Mouse (Mus musculus) megakaryocyte, adult 5-6 weeks (primary cell): ENCODE data around the gene Foxred2. TPM values are rescaled to one million over a fixed set of nuclear protein-coding genes. Genes with fewer than 3 reads are reported as not detected.

ENCODE experiments used
- ATAC-seq: 2 replicates; pipeline ENCODE4 v1.8.0; 2016; ENCODE audit warnings: mild to moderate bottlenecking, inconsistent platforms; ENCODE audit not compliant: poor library complexity, severe bottlenecking
- total RNA-seq, 2 experiments: library from RNA; stranded (forward) in 1 of 2; stranded (reverse) in 1 of 2; fragments of 153-499, 151-499 nt in 1 of 2; fragments of 221-1000, 200-1000 nt in 1 of 2; gene quantifications; 2 replicates each; pipeline versions ENCODE4 v1.2.3 to v1.2.4; 2015 to 2017

The Foxred2 gene
- total RNA-seq, 2 experiments from 2014 or later: 31.5 to 38.2 TPM

DNA sequence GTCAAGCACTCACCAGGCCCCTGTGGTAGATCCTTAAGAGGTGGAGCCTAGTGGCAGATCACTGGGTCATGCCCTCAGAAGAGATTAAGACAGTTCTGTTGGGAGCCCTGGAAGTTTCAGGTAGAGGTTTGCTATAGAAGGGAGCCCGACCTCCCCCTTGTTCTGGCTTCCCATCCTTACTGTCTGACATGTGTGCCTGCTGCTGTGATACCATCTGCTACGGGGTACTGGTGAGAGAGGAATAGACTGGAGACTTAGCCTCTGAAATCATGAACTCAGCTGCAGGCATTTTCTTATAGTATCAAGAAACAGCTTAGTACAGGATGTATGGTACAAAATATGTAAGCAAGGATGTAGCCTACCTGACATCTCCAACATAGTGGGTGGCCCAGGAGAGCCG lies 3.6 kb downstream of the Foxred2 start:
- no peak for ATAC-seq

DNA sequence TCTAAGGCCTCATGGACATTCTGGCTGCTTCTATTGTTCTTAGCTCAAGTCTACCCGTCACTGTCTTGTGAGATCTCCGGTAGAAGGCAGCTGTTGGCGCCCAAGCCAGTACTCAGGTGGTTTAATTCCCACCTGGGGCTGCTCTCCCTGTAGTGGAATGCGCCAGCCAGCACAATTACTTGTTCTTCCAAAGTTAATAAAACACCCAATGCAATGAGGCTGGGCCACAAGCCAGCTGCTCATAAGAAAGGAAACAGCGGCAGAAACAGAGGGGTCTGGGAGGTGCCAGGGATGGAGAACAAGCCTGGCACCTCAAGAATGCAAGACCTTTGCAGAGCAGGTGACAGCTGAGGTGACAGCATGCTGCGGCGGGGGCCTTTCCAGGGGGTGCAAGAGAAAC lies 7.5 kb downstream of the Foxred2 start:
- ATAC-seq: no peak

DNA sequence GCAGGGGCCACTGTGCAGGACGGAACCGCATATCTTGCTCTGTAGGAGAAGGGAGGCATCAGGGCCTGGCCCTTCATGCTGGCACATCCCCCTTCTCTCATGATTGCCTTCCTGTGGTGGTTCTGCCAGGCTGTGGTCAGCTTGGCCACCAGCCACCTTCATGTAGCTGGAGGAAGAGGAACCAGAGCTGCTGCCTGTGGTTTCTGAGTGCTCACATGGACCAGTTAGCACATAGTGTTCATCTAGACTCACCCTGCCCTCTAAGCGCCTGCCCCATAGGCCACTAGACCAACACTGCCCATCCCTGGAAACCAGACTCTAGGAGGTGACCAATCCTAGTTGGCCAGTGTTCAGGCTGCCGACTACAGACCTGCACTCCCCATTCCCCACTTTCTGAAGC lies 10.8 kb downstream of the Foxred2 start:
- ATAC-seq: peak; percentile 99

DNA sequence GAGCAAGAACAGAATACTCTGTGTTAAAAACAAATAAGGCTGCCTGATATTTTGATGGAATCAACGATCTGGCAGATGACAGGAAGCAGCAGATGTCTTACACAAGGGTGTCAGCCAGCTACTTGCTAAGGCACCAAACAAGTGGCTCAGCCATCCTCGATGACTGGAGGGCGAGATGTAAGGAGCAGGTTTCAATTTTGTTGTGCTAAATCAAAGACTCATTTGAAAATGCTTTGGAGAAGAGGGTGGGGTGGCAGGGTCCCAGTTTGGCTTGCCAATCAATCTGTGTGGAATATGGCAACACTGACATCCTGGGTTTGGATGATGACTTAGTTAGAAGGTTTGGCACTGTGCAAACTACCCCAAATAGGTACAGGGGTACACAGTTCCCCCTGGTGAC lies 15.0 kb downstream of the Foxred2 start:
- no peak for ATAC-seq

DNA sequence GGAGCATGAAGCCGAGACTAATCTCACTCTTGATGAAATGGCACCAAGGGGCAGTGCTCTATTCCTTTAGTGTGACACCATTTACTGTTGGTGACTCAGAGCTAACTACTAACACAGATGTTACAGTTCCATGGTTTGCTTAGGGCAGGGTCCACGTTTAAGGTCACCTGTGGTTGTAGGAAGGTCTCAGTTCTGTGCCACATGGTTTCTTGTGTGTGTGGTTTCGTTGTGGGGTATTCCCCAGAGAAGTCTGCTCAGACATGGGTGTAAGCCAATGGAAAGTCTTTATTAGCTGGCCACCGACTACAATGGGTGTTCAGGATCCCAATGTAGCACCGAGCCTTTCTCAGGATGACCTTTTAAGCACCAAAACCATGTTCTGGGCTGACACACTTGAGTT lies 18.0 kb downstream of the Foxred2 start:
- ATAC-seq: no peak

DNA sequence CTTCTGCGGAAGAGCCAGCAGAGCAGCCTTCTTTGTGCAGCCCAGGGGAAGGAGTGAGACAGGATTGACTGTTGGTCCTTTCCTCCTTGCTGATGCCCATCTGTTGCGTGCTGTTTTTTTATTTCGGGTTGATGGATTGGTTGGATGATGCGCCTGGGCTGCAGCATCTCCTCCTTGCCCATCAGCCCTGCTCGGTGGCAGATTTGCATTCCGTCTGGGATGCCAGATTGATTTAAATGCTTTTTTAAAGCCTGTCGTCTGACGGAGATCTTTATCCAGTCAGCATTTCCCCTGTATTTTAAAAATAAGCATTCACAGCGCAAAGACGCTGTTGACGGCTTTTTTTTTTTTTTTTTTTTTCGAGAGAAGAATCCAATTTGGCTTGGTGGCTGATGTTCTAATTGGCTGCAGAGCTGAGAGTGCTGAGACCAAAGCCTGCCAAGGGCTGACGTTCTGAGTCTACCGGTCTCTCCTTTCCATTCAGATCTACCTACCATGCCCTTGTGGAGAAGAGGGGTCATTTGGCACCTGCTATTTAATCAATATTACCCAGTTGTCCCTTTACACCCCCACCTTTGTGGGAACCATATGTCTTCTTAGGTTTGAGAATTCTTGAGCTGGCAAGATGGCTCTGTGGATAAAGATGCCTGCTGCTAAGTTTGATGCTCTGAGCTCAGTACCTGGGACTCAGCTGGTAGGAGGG lies 20.7 kb downstream of the Foxred2 start:
- no peak for ATAC-seq

DNA sequence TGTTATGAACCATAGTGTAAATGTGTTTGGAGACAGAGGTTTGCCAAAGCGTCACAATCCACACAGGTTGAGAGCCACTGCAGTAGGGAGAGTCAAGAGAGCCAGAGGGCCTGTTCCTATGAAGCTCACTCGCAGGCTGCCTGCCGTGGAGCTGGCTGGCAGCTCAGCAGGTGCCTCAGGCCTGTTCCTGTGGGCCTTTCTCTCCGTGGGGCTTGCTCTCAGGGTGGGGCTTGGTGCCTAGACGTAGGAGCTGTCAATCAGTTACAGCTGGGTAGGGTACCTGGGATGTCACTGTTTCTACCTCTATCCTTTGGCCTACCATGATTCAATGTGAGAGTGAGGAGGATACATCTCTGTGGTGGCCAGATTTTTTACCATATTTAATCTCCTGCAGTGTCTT lies 21.6 kb downstream of the Foxred2 start:
- no peak for ATAC-seq

DNA sequence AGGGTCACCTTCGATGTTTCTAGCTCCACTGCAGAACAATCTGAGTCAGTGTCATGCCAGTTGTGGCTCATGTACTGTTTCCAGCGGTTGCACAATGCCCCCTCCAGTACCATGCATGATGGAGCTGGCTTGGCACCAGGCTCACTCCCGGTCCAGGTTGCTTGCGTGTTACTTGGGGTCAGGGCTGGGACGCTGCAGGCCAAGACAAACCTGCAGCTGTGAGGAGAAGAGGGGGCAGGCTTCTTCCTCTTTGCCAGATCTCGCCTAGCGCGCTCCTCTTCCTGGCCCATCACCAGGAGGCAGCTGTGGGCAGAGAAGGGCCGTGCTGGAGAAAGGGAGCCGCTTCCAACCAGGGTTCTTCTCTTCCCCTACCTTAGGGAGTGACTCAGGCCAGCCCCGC lies 22.2 kb downstream of the Foxred2 start:
- ATAC-seq: peak; percentile 7; the same call in 1 of the 2 replicates

DNA sequence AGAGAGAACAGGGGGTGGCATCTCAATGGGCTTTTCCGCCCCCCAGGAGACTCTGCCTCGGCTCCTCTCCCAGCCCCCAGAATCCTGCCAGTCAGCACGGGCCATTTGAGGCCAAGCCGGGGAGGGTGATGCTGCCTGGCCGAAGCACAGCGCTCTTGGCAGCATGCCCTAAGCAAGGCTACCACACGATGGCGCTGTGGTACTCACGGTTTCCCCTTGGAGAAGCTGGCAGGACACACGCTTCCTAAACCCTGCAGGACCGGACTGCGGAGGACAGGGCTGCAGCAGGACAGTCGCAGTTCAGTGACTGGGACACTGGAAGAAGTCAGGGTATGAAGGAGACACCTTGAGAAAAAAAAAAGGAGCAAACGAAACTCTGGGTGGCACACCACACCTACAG lies 22.8 kb downstream of the Foxred2 start:
- peak; percentile 68 for ATAC-seq

DNA sequence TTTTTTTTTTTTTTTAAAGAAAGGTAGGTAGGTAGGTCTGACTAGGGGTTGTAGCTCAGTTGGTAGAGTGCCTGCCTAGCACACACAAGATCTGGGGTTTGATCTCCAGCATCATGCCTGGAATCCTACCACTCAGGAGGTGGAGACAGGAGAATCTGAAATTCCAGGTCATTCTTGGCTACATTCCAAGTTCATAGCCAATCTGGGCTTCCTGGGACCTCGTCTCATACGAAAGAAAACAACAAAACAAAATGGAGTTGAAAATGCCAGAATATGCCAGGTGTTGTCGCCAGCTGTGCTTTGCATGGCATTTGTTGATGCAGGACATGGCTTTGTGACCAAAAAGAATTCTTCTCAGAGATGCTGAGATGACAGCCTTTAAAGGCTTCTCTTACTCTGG lies 23.3 kb downstream of the Foxred2 start:
- ATAC-seq: no peak

DNA sequence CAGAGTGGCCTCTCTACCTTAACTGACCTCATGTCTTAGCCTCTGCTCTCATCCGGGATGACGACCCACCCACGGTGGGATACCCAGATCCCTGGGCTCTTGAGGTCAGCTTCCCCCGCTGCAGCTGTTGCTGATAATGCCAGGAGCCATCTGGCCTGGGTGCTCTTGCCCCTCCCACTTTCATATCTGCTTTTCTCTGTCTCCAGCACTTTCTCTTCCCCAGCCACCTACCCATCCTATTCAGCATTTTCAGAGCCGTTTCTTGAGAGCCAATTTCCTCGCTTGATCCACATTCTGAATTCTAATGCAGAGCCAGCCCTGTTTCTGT lies 24.9 kb downstream of the Foxred2 start:
- ATAC-seq: no peak

DNA sequence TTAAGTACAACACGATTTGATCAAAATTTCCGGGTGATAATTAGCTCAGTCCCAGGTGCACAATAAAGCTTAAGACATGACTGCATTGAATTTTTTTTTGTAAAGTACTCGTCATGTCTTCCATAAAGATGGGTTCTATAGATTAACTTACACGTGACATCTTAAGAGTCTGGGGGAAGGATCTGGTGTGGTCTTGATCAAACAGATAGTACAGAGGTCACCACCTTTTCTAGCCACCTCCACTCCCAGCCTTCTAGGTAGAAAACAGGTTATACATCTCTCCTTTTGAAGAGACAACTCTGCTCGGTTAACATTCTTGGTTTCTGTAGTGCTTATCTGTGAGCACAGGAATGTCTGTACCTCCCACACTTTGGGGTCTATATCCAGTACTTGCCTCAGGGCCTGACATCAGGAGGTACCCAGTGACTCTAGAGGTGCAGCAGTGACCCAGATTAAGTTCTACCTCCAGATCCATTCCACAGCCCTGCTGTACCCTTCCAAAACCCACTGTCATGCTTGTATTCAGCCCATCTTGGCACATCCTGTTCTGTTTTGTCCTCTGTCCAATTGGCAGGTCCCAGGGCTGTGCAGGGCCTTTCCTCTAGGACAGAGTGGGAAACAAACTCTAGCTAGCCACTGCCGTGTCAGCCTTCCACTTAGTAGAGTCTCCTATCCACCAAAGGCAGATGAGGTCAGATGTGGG lies 25.4 kb downstream of the Foxred2 start:
- ATAC-seq: no peak

DNA sequence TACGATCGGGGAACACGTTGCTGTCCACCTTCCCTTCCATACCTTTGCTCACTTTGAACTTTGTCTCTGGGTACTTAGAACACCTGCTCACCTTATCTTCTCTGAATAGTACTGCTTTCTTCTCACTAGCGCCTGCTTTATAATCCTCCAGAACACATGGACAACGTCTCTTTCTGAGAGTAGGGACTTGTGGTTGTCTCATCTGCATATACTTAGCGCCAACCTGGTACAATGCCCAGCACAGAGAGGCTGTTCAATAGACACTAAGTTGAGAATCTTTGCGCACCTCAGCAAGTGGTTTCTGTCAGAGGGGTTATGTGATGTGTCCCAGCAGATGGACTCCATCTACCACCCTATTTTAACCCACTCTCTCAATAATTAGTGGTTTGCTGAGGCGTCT lies 26.7 kb downstream of the Foxred2 start:
- ATAC-seq: no peak

DNA sequence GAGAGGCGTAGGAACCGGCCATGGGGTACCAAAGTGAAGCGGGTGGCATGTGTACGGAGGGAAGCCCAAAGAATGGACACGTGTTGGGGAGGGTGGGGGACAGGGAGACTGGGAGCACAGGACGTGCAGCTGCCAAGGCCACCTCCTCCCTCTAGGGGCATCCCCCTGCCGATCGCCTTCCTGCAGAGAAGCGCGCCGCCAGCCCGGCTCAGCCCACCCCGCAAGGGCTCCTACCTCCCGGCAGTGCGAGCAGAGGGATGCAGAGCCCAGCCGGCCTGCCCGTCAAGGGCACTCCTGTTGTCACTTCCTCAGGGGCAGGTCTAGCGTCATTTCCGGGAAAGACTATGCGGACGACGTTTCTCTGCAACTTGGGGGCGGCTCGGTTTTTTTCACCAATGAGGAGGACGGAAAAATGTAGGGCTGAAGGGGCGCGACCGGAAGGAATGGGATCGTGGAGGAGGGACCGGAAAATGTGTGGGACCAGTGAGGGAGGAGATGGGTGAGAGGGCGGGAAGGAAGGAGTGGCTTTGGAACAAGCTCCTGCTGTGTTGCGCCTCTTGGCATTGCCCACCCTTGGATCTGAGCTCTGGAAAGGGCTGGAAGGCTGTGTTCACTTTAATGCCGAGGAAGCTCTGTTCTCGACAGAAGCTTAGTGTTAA lies 27.7 kb downstream of the Foxred2 start, which contains the start of gene Txn2:
TSS of gene Txn2 (minus strand) at position 334 of the 659 bp plus-strand sequence.
- ATAC-seq: peak; percentile 82

DNA sequence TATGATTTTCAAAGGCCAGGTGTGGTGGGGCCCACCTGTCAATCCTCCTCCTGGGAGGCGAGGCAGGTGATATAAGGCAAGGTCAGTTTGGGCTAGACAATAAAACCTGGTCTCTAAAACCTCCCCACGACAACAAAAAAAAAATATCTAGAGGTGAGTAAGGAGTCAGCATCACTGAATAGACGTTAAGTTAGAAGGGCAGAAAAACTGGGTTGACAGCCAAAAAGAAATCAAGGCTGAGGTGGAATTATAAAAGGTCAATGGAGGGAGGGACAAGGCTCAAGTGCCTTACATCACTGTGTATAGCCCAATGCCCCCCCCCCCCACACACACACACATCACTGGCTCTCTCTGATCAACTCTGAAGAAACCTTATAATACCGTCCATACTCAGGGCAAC lies 28.4 kb downstream of the Foxred2 start:
- no peak for ATAC-seq

DNA sequence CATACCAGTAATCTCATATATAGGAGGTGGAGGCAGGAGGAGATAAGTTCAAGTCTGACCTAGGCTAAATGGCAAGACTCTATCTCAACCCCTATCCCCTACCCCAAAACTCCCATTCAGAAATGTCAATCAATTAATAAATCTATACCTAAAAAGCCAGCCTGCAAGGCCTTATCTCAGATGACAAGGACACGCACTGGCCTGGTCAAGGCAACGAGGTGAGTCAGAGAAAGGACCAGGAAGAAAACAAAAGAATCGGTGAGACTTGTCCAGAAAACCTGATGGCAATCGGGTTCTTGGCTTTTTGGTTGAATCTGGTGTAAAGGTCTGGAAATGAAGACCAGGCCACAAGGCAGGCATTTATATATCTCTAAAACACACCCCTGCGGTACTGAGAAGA lies 29.6 kb downstream of the Foxred2 start:
- no peak for ATAC-seq

DNA sequence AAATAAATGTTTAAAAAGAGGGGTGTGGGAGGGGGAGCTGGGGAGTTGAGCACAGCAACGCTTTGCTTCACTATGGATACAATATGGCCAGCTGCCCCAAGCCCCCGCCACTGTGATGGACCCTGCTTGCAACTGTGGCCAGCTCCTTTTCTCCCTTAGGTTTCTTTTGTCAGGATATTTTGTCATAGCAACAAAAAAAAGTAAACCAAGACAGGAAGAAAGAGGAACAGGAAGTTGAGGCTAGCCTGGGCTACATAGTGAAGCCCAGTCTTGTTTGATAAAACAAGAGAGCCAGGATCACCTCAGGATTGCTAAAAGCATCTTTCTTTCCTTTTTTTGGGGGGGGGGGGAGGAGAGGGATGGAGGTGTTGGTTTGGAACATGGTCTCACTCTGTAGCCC lies 31.3 kb downstream of the Foxred2 start:
- ATAC-seq: no peak

DNA sequence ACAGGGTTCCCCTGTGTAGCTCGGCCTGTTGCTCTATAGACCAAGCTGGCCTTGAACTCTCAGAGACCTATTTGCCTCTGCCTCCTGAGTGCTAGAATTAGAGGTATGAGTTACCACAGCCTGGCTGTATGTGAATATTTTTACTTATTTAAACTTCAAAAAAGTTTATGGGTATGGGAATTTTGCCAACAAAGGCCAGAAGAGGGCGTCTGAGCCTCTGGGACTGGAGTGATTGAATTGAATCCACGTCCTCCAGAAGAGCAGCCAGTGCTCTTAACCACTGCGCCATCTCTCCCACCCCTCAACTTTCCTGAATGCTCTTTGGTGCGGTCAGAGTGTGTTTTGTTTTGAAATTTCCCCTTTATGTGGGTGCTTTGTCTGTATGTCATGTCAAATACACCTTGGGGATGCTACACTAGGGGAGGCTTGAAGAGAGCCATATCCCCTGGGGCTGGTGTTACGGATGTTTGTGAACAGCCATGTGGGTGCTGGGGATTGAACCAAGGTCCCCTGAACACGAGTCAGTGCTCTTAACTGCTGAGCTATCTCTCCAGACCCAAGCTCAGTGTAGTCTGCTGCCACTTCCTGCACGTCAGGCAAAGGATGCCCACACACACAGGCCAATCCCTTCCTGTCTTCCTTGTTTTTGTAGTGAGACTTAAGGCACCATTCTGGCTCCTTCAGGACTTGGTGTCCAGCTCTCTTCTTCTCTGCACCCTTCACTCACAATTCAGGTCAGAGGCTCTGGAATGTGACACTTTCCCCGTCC lies 33.1 kb downstream of the Foxred2 start:
- no peak for ATAC-seq

DNA sequence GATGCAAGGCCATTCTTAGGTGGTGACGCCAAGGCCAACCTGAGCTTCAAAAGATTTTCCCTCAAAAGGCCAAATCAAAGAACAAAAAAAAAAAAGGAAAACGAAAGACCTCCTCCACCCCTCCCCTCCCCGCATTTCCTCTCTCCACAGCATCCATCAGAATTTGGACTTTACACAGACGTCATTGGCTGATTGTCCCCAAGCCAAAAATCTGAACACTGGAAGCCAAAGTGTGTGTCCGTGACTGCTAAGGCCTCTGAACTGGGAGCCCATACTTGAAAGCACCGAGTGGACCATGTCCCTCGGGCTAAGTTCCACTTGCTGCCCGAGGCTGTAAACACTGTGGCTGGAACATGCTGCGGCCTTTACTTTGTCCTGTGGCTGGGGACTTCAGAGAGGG lies 33.8 kb downstream of the Foxred2 start:
- no peak for ATAC-seq

DNA sequence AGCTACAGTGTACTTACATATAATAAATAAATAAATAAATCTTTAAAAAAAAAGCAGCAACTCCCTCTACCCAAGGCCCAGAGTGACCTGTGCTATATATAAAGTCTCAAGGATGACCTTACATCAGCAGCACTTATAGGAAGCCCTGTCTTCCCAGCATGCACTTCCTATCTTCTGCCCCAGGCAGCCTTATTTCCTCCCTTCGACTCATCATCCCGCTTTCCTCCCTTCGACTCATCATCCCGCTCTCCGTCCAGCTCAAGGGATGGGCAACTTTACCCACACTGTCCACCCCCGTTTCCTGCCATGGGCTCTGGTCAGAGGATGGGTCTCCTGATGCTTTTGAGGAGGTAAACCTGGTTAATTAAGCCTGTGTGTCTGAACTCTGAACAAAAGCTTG lies 34.9 kb downstream of the Foxred2 start:
- no peak for ATAC-seq
